Mouse (Mus musculus) ES-E14 (cell line): Measurements from ENCODE around the gene Tmem117. TPM values are rescaled to one million over a fixed set of nuclear protein-coding genes. Genes with fewer than 3 reads are reported as not detected.

Experiments used
- DNase-seq: peaks from one replicate; pipeline ENCODE4 v3.0.0-alpha.2; 2013; ENCODE audit warnings: low read depth, low spot score
- H3K27ac ChIP-seq: 2 replicates; pipeline ENCODE4 v1.5.1; 2012; ENCODE audit warnings: low read depth, mild to moderate bottlenecking, low read length, moderate library complexity, mixed read lengths; ENCODE audit not compliant: poor library complexity, insufficient read depth, severe bottlenecking
- H3K36me3 ChIP-seq: 2 replicates; pipeline ENCODE4 v1.6.1; 2012; ENCODE audit warnings: mild to moderate bottlenecking, low read length, moderate library complexity, mixed read lengths; ENCODE audit not compliant: control insufficient read depth, poor library complexity, insufficient read depth, severe bottlenecking
- H3K4me1 ChIP-seq, 2 experiments: fragments of 150-350 bp in 1 of 2; sonication (generic) in 1 of 2; 2 replicates each; pipeline ENCODE4 v1.6.1; 2012; ENCODE audit warnings: low read length in 2 of 2, mild to moderate bottlenecking in 1 of 2, mixed read lengths in 1 of 2; ENCODE audit not compliant: control insufficient read depth in 2 of 2, insufficient read depth in 2 of 2, poor library complexity in 1 of 2
- H3K4me3 ChIP-seq, 2 experiments: fragments of 150-350 bp in 1 of 2; sonication (generic) in 1 of 2; 2 replicates each; pipeline ENCODE4 v1.5.1; 2012; ENCODE audit warnings: low read length in 2 of 2, low read depth in 1 of 2, mild to moderate bottlenecking in 1 of 2, mixed read lengths in 1 of 2; ENCODE audit not compliant: insufficient read depth in 1 of 2, poor library complexity in 1 of 2, severe bottlenecking in 1 of 2
- H3K9ac ChIP-seq: 2 replicates; pipeline ENCODE4 v1.6.1; 2012; ENCODE audit warnings: low read depth, mild to moderate bottlenecking, low read length, mixed read lengths; ENCODE audit not compliant: poor library complexity, insufficient read depth, severe bottlenecking
- H3K9me3 ChIP-seq: fragments of 150-350 bp; sonication (generic); 2 replicates; pipeline ENCODE4 v1.6.1; 2012; ENCODE audit warnings: low read depth, mild to moderate bottlenecking, low read length; ENCODE audit not compliant: control insufficient read depth, insufficient read depth
- CHD2 ChIP-seq: IDR thresholded peaks from 2 replicates; pipeline ENCODE4 v1.6.1; 2014; ENCODE audit warnings: mild to moderate bottlenecking, low read depth, low read length, inconsistent platforms
- HCFC1 ChIP-seq: IDR thresholded peaks from 2 replicates; pipeline ENCODE4 v1.6.1; 2012; ENCODE audit warnings: low read length, inconsistent platforms, borderline replicate concordance; ENCODE audit not compliant: insufficient read depth
- MAFK ChIP-seq: IDR thresholded peaks from 2 replicates; pipeline ENCODE4 v1.6.1; 2014; ENCODE audit warnings: mild to moderate bottlenecking, low read depth, low read length, inconsistent platforms; ENCODE audit not compliant: insufficient read depth
- ZC3H11A ChIP-seq: IDR thresholded peaks from 2 replicates; pipeline ENCODE4 v1.6.1; 2012; ENCODE audit warnings: low read depth, mild to moderate bottlenecking, inconsistent platforms, low read length, borderline replicate concordance
- ZNF384 ChIP-seq: IDR thresholded peaks from 2 replicates; pipeline ENCODE4 v1.6.1; 2012; ENCODE audit warnings: low read depth, low read length, inconsistent platforms
- in situ Hi-C, 2 experiments: fragments of 600-800 bp; cut with MboI; formaldehyde crosslinking; loops; one replicate each; pipeline ENCODE4 v1.15.1; 2025; ENCODE audit warnings: low sequenced_read_pairs in 2 of 2, inconsistent platforms in 1 of 2; ENCODE audit not compliant: unreplicated experiment in 2 of 2
- total RNA-seq: library from RNA; depleted of rRNA; stranded (reverse); fragments of 300-350 nt; gene quantifications from 2 replicates; pipeline ENCODE4 v1.2.3, GENCODE M21; 2012

The Tmem117 gene
- total RNA-seq, 1 experiment, result 0.71 TPM

DNA sequence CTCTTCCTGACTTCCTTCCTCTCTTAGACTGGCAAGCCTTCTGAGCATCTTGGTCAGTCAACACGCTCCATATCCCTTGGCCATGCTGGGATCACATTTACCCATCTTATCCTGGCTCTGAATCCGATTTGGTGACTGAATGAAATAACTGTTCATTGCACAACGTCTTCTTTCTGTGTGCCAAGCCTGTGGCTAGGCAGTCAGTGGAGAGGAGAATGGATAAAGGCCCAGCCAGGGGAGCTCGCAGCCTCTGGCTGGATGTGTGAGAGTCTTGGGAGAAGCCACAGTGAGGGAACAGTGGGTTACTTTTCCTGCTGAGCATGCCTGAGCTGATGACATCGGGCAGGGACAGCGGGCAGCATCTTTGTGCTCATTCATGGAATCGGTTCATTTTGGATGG is 55.2 kb downstream of the Tmem117 start:
- in situ Hi-C loops, result no loop called here
- Histone ChIP-seq H3K36me3 (no peaks in the 10 kb centered on the region), H3K4me3 (no peak overlapping the region), H3K27ac (no peak overlapping the region), H3K4me1 (no peaks in the 10 kb centered on the region), H3K9me3 (no peaks in the 10 kb centered on the region), H3K9ac (no peak overlapping the region)
- no peak for TF ChIP-seq HCFC1
- no peak for TF ChIP-seq ZC3H11A
- no peak for TF ChIP-seq CHD2
- no peak for TF ChIP-seq ZNF384
- TF ChIP-seq MAFK, result no peak
- no peak for DNase-seq

DNA sequence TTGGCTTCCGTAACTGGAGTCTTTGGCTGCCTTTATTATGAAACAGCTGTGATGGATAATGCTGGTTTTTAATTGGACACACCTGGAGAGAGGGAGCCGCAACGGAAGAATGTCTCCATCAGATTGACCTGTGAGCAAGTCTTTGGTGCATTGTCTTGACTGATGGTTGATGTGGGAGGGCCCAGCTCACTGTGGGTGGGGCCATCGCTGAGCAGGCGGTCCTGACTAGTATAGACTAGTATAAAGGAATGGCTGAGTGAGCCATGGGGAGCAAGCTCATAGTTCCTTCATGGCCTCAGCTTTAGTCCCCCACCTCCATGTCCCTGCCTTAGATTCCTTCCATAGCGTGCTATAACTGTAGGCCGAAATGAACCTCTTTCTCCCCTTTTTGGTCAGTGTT is 58.1 kb downstream of the Tmem117 start:
- Histone ChIP-seq H3K4me1 (no peaks in the 10 kb centered on the region), H3K9me3 (no peaks in the 10 kb centered on the region), H3K27ac (no peak overlapping the region), H3K36me3 (no peaks in the 10 kb centered on the region), H3K9ac (no peak overlapping the region), H3K4me3 (no peak overlapping the region)
- in situ Hi-C loops, result no loop called here
- no peak for TF ChIP-seq CHD2
- no peak for TF ChIP-seq MAFK
- TF ChIP-seq ZNF384, result no peak
- DNase-seq, result peak; percentile 22

DNA sequence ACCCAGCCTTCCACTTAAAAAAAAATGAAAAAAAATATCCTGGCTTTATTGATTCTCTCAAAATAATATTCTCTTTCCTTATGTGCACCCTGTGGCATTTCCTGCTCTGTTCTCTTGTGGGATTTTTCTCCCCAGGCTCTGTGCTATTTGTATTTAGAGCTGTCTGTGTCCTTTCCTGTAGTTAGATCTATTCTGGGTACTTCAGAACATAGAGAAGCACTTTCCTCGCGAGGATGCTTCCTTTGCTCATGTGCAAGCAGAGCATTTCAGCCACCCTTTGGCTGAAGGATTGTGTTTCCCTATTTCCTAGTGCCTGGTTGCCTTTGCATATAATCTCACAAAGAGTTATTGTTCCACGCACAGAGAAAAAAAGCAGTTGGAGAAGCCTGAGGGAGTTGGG is 58.6 kb downstream of the Tmem117 start:
- no peaks in the 10 kb centered on the region for H3K36me3 ChIP-seq
- no peak overlapping the region for H3K9ac ChIP-seq
- H3K9me3 ChIP-seq, result no peaks in the 10 kb centered on the region
- DNase-seq, result no peak
- in situ Hi-C loops, result no loop called here
- H3K4me3 ChIP-seq, result no peak overlapping the region
- no peak for TF ChIP-seq ZC3H11A
- no peak for TF ChIP-seq ZNF384
- TF ChIP-seq HCFC1, result no peak
- no peak for TF ChIP-seq CHD2
- TF ChIP-seq MAFK, result no peak
- no peak overlapping the region for H3K27ac ChIP-seq
- H3K4me1 ChIP-seq, result no peaks in the 10 kb centered on the region

DNA sequence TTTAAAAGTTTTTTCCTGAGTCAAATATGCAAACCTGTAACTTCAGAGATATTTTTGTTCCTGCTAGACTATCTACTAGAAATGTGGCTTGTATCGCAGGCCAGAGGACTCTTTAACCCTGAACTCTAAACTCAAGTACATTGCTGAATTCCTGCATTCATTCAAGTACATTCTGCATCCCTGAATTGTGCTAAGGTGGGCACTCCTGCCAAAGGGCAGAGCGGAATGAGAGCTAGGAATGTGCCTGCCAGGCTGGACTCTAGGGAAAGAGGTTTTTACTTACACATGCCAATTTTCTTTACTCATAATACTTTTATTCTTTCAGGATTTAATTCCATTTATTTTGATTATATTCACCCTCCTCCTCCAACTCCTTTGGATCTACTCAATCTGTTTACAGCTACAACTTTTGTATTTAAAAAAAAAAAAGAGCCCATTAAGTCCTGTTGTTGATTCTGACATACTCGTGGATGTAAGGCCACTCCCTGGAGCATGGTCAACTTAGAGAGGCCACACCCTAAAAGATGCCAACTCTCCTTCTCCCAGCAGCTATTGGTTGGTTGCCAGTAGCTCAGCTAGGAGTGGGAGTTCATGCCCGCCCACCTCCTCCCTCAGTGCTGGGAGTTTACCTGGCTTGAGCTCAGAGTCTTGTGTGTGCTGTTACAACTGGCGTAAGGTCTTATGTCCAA is 60.3 kb downstream of the Tmem117 start:
- Histone ChIP-seq H3K9ac (no peak overlapping the region), H3K4me3 (no peak overlapping the region), H3K27ac (no peak overlapping the region), H3K4me1 (no peaks in the 10 kb centered on the region), H3K36me3 (no peaks in the 10 kb centered on the region), H3K9me3 (no peaks in the 10 kb centered on the region)
- in situ Hi-C loops, result no loop called here
- no peak for DNase-seq
- TF ChIP-seq HCFC1, result no peak
- TF ChIP-seq MAFK, result no peak
- TF ChIP-seq CHD2, result no peak
- no peak for TF ChIP-seq ZNF384
- no peak for TF ChIP-seq ZC3H11A

DNA sequence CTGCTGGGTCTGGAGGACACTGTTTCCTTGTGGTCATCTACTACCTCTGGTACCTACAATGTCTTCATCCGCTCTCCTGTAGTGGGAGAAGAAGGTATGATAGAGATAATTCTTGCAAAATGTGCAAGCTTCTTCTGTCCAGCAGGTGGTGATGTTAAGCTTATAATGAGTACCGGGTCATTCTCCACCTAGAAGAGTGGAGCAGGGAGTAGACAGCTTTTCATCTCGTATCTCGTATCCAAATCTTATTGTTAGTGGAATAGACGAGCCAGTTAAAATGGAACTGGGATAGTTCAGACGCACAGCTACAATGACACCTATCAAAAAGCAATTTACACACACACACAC is 60.8 kb downstream of the Tmem117 start:
- DNase-seq, result peak; percentile 25
- no peaks in the 10 kb centered on the region for H3K4me1 ChIP-seq
- H3K9ac ChIP-seq, result no peak overlapping the region
- no peaks in the 10 kb centered on the region for H3K36me3 ChIP-seq
- in situ Hi-C loops, result no loop called here
- H3K27ac ChIP-seq, result no peak overlapping the region
- no peak overlapping the region for H3K4me3 ChIP-seq
- TF ChIP-seq HCFC1 (no peak), ZC3H11A (no peak), CHD2 (no peak), ZNF384 (no peak), MAFK (no peak)
- no peaks in the 10 kb centered on the region for H3K9me3 ChIP-seq
